In the genomic region with DNA sequence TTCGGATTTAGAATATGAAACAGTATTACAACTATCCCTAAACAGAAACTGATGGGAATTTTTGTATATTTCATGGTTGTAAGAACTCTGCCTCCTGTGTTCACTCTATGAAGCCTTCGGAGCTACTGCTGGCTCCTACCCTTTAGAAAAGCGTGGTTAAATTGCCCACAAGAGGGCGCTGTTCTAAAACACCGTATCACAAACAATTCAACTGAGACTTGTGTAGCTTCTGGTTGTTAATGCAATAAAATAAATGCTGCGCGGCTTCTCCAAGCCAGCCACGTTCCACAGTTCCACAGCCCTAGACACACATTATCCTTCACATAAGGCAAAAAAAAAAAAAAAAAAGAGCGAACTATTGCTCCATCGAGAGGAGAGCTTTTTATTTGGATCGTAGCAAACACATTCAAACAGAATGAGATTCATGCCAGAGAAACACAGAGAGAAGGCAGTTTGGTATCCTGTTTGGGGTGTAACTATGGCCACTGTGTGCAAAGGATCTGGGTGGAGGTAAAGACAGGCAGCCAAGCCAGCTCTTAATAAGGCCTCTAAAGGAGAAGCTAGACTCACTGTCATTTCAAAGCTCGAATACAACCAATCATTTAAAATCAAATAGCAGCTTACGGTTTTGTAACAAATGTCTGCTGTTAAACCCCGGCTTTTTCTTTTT, we compare ENCODE assay signal across 8 mouse cellular contexts. TPM values are rescaled to one million over a fixed set of nuclear protein-coding genes. Genes with fewer than 3 reads are reported as not detected.
DNase-seq lines count a peak whose midpoint lies in the region; ATAC-seq and TF ChIP-seq lines count a peak whose summit lies in the region.

No protein-coding gene starts in this region.

- DNase-seq in brain, embryonic 18.5 days (ENCODE audit: low read depth, low spot score): peak; percentile 77
- DNase-seq in forebrain, embryonic 10.5 days (ENCODE audit: extremely low spot score, low spot score): peak; percentile 62
- DNase-seq in heart, postnatal 10 days: peak; percentile 78 to 84
- DNase-seq in kidney, postnatal 36 days: peak; percentile 78 to 84
- peak; percentile 13 for DNase-seq in liver, embryonic 13.5 days
- peak; percentile 68 for DNase-seq in neural tube, embryonic 10.5 days (ENCODE audit: extremely low spot score, low spot score)
- DNase-seq in telencephalon, adult 2 months (ENCODE audit: low read depth, low spot score): peak; percentile 93

- TF ChIP-seq EP300 in ES-Bruce4 (IDR thresholded peaks at IDR 0.05; ENCODE audit: insufficient read depth, low read depth, low read length): no peak

- WGBS in forebrain, embryonic 10.5 days: 40% methylated on average over 14 of the region's 14 CpGs
- 28% methylated on average over 14 of the region's 14 CpGs for WGBS in liver, embryonic 13.5 days (ENCODE audit: insufficient replicate concordance)

- H3K9me3 ChIP-seq in ES-Bruce4 (replicated peaks; ENCODE audit: control insufficient read depth, insufficient read depth, low read length, poor library complexity, severe bottlenecking): peaks cover 7% of the 10 kb centered on the region; the same call in 1 of the 2 replicates
- H3K9me3 ChIP-seq in forebrain, embryonic 10.5 days: no peaks in the 10 kb centered on the region
- H3K9me3 ChIP-seq in liver, embryonic 13.5 days (replicated peaks): no peaks in the 10 kb centered on the region

- no peak for TF ChIP-seq POLR2A in ES-Bruce4 (IDR thresholded peaks at IDR 0.05; ENCODE audit: insufficient read depth, low read length)

- no peaks in the 10 kb centered on the region for H3K36me3 ChIP-seq in ES-Bruce4 (ENCODE audit: control insufficient read depth, insufficient read depth, low read length, poor library complexity, severe bottlenecking)
- H3K36me3 ChIP-seq in forebrain, embryonic 10.5 days (replicated peaks): no peaks in the 10 kb centered on the region
- H3K36me3 ChIP-seq in liver, embryonic 13.5 days: no peaks in the 10 kb centered on the region

- H3K4me3 ChIP-seq in ES-Bruce4 (ENCODE audit: low read depth, low read length): no peak overlapping the region
- H3K4me3 ChIP-seq in forebrain, embryonic 10.5 days: peak overlapping the region; percentile 28
- no peak overlapping the region for H3K4me3 ChIP-seq in liver, embryonic 13.5 days (replicated peaks)

- H3K9ac ChIP-seq in ES-Bruce4 (ENCODE audit: low read depth, poor library complexity, severe bottlenecking): peak overlapping the region; percentile 48; the same call in 1 of the 2 replicates
- H3K9ac ChIP-seq in liver, embryonic 13.5 days: no peak overlapping the region

- no peaks in the 10 kb centered on the region for H3K27me3 ChIP-seq in ES-Bruce4 (ENCODE audit: control insufficient read depth, insufficient read depth, low read length, poor library complexity, severe bottlenecking)
- no peaks in the 10 kb centered on the region for H3K27me3 ChIP-seq in forebrain, embryonic 10.5 days (ENCODE audit: poor library complexity, severe bottlenecking)
- no peaks in the 10 kb centered on the region for H3K27me3 ChIP-seq in liver, embryonic 13.5 days

- ATAC-seq in liver, embryonic 13.5 days (ENCODE audit: low read depth): no peak

- intact Hi-C loops in heart, postnatal 10 days (cut with DNase I): loop anchor here (2.0 kb wide), 1 partner anchor 148 kb away; no protein-coding TSS in a partner anchor

- no peak overlapping the region for H3K27ac ChIP-seq in ES-Bruce4 (ENCODE audit: insufficient read depth, low read length)
- no peak overlapping the region for H3K27ac ChIP-seq in forebrain, embryonic 10.5 days
- no peak overlapping the region for H3K27ac ChIP-seq in liver, embryonic 13.5 days

- H3K4me2 ChIP-seq in liver, embryonic 13.5 days: no peak overlapping the region; the same call in 1 of the 2 replicates

- H3K4me1 ChIP-seq in ES-Bruce4 (ENCODE audit: control insufficient read depth, insufficient read depth, low read length): no peaks in the 10 kb centered on the region
- H3K4me1 ChIP-seq in forebrain, embryonic 10.5 days: no peaks in the 10 kb centered on the region
- no peaks in the 10 kb centered on the region for H3K4me1 ChIP-seq in liver, embryonic 13.5 days (replicated peaks)

- TF ChIP-seq CTCF in ES-Bruce4 (IDR thresholded peaks at IDR 0.05; ENCODE audit: low read depth, low read length): no peak

RNA-seq across cellular contexts. Expression of gene Commd2, which starts 15.7 kb away (rescaled TPM):
- polyA plus RNA-seq in ES-Bruce4 (2011; ENCODE audit: insufficient read depth, insufficient read length, low read depth, missing spikeins): 27.0 and 32.4 TPM in 2 replicates
- polyA plus RNA-seq in forebrain, embryonic 10.5 days (2016; fragmentation: Nextera tagmentation; extraction: Ambion mirVana): 93.2 and 94.9 TPM in 2 replicates
- 10 to 100 TPM; 17.9 to 19.9 TPM for total RNA-seq in heart, postnatal 10 days (2021)
- polyA plus RNA-seq in liver, embryonic 13.5 days (2015; fragmentation: Nextera tagmentation; extraction: Ambion mirVana): 44.5 and 50.9 TPM in 2 replicates

RNA-seq across cellular contexts. Expression of gene Ankub1, which starts 25.4 kb away (rescaled TPM):
- polyA plus RNA-seq in ES-Bruce4 (2011; ENCODE audit: insufficient read depth, insufficient read length, low read depth, missing spikeins): not detected in 2 replicates
- 0.12 and 0.16 TPM in 2 replicates for polyA plus RNA-seq in forebrain, embryonic 10.5 days (2016; fragmentation: Nextera tagmentation; extraction: Ambion mirVana)
- total RNA-seq in heart, postnatal 10 days (2021): not detected
- not detected in 2 replicates for polyA plus RNA-seq in liver, embryonic 13.5 days (2015; fragmentation: Nextera tagmentation; extraction: Ambion mirVana)

Comparison
In these comparisons a context has a peak if more than half of its experiments do, and no peak if none do; other contexts are left out.
1. DNase-seq: peak in every context shown above with its lines; median percentile 93 in telencephalon, adult 2 months; 81 in heart, postnatal 10 days; 81 in kidney, postnatal 36 days; 77 in brain, embryonic 18.5 days; 68 in neural tube, embryonic 10.5 days; 62 in forebrain, embryonic 10.5 days; 13 in liver, embryonic 13.5 days.